Mouse (Mus musculus): ENCODE measurements at regions not wholly inside any gene's neighbourhood (a gene's known extent, or its start where the extent isn't known, plus 50 kb on each side); places are given as distances from the start of the nearest gene placed in this dataset.

GRCm38 (mm10) chr13:72495353-72495752 lies 133.3 kb upstream of the Irx2 start:
- Histone ChIP-seq H3K4me1 (ENCODE audit: insufficient read depth, low read depth, low read length) (no peaks in the 10 kb centered on the region), H3K9me3 (ENCODE audit: low read length) (no peaks in the 10 kb centered on the region), H3K9ac (replicated peaks; ENCODE audit: low read depth) (no peak overlapping the region), H3K4me3 (ENCODE audit: low read depth, low read length) (no peak overlapping the region), H3K4me2 (replicated peaks; ENCODE audit: low read depth, low read length) (no peak overlapping the region), H3K27me3 (replicated peaks; ENCODE audit: insufficient read depth, low read length) (no peaks in the 10 kb centered on the region), H3K36me3 (ENCODE audit: insufficient read depth, low read length) (no peaks in the 10 kb centered on the region), H3K27ac (ENCODE audit: low read length) (no peak overlapping the region)
- 70% methylated on average over 7 of the region's 7 CpGs for WGBS
- ATAC-seq = no peak
- TF ChIP-seq CTCF (IDR thresholded peaks at IDR 0.05) (no peak), EP300 (IDR thresholded peaks at IDR 0.05) (no peak)
- no peak for DNase-seq (ENCODE audit: low spot score)

GRCm38 (mm10) chr13:72497036-72497435 lies 131.6 kb upstream of the Irx2 start:
- TF ChIP-seq CTCF (IDR thresholded peaks at IDR 0.05) = no peak

DNA sequence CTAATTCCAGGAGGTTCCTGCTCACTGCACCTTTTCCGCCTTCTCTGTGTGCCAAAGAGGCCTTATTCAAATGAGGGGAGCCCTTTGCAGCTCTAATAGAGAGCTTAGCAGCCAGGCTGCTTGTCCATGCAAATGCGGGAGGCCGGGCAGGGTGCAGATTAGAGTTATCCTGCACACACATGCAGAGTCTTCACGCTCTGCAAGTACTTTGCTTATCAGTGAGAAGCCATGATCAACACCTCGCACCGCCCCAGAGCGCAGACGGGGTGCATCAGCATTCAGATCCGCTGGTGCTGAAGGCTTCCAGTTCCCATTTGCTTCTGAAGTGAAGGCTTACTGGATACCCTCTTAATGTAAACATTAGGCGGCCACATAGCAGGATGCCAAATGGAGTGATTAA lies 131.1 kb upstream of the Irx2 start:
- ATAC-seq (no peak), DNase-seq (ENCODE audit: low spot score) (no peak)
- no peak overlapping the region for H3K27ac ChIP-seq (ENCODE audit: low read length)

More at GRCm38 (mm10) chr13:72497036-72497435, 131.6 kb upstream of the Irx2 start:
- 72% methylated on average over 5 of the region's 5 CpGs for WGBS
- no peak overlapping the region for H3K9ac ChIP-seq (replicated peaks; ENCODE audit: low read depth)
- no peaks in the 10 kb centered on the region for H3K4me1 ChIP-seq (ENCODE audit: insufficient read depth, low read depth, low read length)
- H3K36me3 ChIP-seq (ENCODE audit: insufficient read depth, low read length) = no peaks in the 10 kb centered on the region
- no peak overlapping the region for H3K4me3 ChIP-seq (ENCODE audit: low read depth, low read length)
- no peaks in the 10 kb centered on the region for H3K9me3 ChIP-seq (ENCODE audit: low read length)
- no peaks in the 10 kb centered on the region for H3K27me3 ChIP-seq (replicated peaks; ENCODE audit: insufficient read depth, low read length)
- DNase-seq (ENCODE audit: low spot score) (no peak), ATAC-seq (no peak)
- H3K4me2 ChIP-seq (replicated peaks; ENCODE audit: low read depth, low read length) = no peak overlapping the region
- no peak overlapping the region for H3K27ac ChIP-seq (ENCODE audit: low read length)

DNA sequence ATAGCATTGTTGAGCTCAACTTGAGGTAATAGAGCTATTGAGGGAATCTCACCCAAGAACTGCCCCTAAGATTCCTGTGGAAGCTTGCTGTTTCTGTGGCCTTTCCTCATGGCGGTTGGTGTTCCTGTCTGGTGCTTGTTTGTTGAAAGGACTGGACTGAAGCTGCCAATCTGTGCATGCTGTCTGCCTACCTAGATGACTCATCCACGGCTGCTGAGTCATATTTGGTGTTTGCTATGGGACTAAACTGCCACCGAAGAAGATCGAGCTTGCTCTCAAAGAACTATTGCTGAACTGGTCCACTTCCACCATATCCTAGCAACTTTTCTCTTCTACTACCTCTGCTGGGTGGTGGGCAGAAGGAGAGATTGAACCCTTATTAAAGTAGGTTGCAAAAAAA lies 122.7 kb upstream of the Irx2 start:
- ATAC-seq = no peak
- Histone ChIP-seq H3K36me3 (ENCODE audit: insufficient read depth, low read length) (no peaks in the 10 kb centered on the region), H3K27ac (ENCODE audit: low read length) (no peak overlapping the region)

More for the DNA sequence above, 131.1 kb upstream of the Irx2 start:
- Histone ChIP-seq H3K4me3 (ENCODE audit: low read depth, low read length) (no peak overlapping the region), H3K4me1 (ENCODE audit: insufficient read depth, low read depth, low read length) (no peaks in the 10 kb centered on the region), H3K4me2 (replicated peaks; ENCODE audit: low read depth, low read length) (no peak overlapping the region), H3K9me3 (ENCODE audit: low read length) (no peaks in the 10 kb centered on the region), H3K27me3 (replicated peaks; ENCODE audit: insufficient read depth, low read length) (no peaks in the 10 kb centered on the region), H3K9ac (replicated peaks; ENCODE audit: low read depth) (no peak overlapping the region), H3K36me3 (ENCODE audit: insufficient read depth, low read length) (no peaks in the 10 kb centered on the region)
- TF ChIP-seq CTCF (IDR thresholded peaks at IDR 0.05) (no peak), EP300 (IDR thresholded peaks at IDR 0.05) (no peak)
- 14% methylated on average over 10 of the region's 10 CpGs for WGBS

GRCm38 (mm10) chr13:72538633-72539032 lies 90.0 kb upstream of the Irx2 start:
- Histone ChIP-seq H3K4me1 (ENCODE audit: insufficient read depth, low read depth, low read length) (no peaks in the 10 kb centered on the region), H3K27me3 (replicated peaks; ENCODE audit: insufficient read depth, low read length) (no peaks in the 10 kb centered on the region), H3K9me3 (ENCODE audit: low read length) (no peaks in the 10 kb centered on the region), H3K9ac (replicated peaks; ENCODE audit: low read depth) (no peak overlapping the region), H3K4me3 (ENCODE audit: low read depth, low read length) (no peak overlapping the region), H3K4me2 (replicated peaks; ENCODE audit: low read depth, low read length) (no peak overlapping the region), H3K36me3 (ENCODE audit: insufficient read depth, low read length) (no peaks in the 10 kb centered on the region), H3K27ac (ENCODE audit: low read length) (no peak overlapping the region)
- ATAC-seq = no peak
- no peak for TF ChIP-seq CTCF (IDR thresholded peaks at IDR 0.05)
- no peak for TF ChIP-seq EP300 (IDR thresholded peaks at IDR 0.05)
- no peak for DNase-seq (ENCODE audit: low spot score)
- 80% methylated on average over 4 of the region's 4 CpGs for WGBS

More for the DNA sequence above, 122.7 kb upstream of the Irx2 start:
- Histone ChIP-seq H3K9ac (replicated peaks; ENCODE audit: low read depth) (no peak overlapping the region), H3K9me3 (ENCODE audit: low read length) (no peaks in the 10 kb centered on the region), H3K27me3 (replicated peaks; ENCODE audit: insufficient read depth, low read length) (no peaks in the 10 kb centered on the region), H3K4me3 (ENCODE audit: low read depth, low read length) (no peak overlapping the region), H3K4me2 (replicated peaks; ENCODE audit: low read depth, low read length) (no peak overlapping the region), H3K4me1 (ENCODE audit: insufficient read depth, low read depth, low read length) (no peaks in the 10 kb centered on the region)
- TF ChIP-seq EP300 (IDR thresholded peaks at IDR 0.05) (no peak), CTCF (IDR thresholded peaks at IDR 0.05) (no peak)
- no peak for DNase-seq (ENCODE audit: low spot score)
- WGBS = 83% methylated on average over 4 of the region's 4 CpGs

DNA sequence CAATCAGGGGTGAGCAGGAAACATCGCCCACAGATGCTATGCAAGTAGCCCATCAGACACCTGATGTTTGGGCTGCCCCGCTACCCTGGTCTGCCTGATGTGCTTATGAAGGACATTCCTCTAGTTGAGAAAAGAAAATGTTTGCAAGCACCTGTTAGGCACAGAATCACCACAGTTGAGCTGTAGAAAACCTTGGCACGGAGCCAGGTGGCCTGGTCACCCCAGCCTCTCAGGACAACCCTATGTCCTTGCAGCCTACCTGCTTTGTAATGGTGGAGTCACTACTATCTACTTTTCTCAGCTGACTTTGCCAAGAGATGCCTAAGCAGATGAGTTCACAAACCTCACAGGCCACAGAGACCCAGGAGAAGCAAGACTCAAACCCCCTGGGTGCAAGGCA lies 86.9 kb upstream of the Irx2 start:
- WGBS = 84% methylated on average over 3 of the region's 3 CpGs
- Histone ChIP-seq H3K27me3 (replicated peaks; ENCODE audit: insufficient read depth, low read length) (no peaks in the 10 kb centered on the region), H3K36me3 (ENCODE audit: insufficient read depth, low read length) (no peaks in the 10 kb centered on the region), H3K4me1 (ENCODE audit: insufficient read depth, low read depth, low read length) (no peaks in the 10 kb centered on the region), H3K9ac (replicated peaks; ENCODE audit: low read depth) (no peak overlapping the region), H3K9me3 (ENCODE audit: low read length) (no peaks in the 10 kb centered on the region), H3K4me3 (ENCODE audit: low read depth, low read length) (no peak overlapping the region), H3K27ac (ENCODE audit: low read length) (no peak overlapping the region), H3K4me2 (replicated peaks; ENCODE audit: low read depth, low read length) (no peak overlapping the region)
- TF ChIP-seq EP300 (IDR thresholded peaks at IDR 0.05) = no peak
- TF ChIP-seq CTCF (IDR thresholded peaks at IDR 0.05) = no peak
- ATAC-seq = no peak
- no peak for DNase-seq (ENCODE audit: low spot score)

DNA sequence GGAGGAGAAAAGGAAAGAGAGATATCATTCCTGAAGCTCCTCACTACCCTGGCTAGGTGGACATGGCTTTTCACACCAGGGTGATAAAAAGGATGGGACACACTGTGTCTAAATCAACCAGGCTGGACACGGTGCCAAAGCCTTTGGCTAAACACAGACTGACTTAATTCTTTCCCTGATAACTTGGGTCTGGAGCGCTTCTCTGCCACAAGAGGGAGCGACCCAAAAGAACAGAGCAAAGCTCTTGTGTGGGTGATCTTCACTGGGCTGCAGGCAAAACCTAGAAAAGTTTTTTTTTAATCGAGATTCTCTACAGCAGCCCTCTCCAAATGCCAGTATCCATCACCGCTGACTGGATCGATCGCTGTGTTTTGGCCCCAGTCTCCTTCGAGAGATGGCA lies 70.7 kb upstream of the Irx2 start:
- Histone ChIP-seq H3K9ac (replicated peaks; ENCODE audit: low read depth) (no peak overlapping the region), H3K27me3 (replicated peaks; ENCODE audit: insufficient read depth, low read length) (no peaks in the 10 kb centered on the region), H3K4me1 (ENCODE audit: insufficient read depth, low read depth, low read length) (no peaks in the 10 kb centered on the region), H3K4me2 (replicated peaks; ENCODE audit: low read depth, low read length) (no peak overlapping the region), H3K9me3 (ENCODE audit: low read length) (no peaks in the 10 kb centered on the region), H3K4me3 (ENCODE audit: low read depth, low read length) (no peak overlapping the region), H3K27ac (ENCODE audit: low read length) (no peak overlapping the region), H3K36me3 (ENCODE audit: insufficient read depth, low read length) (no peaks in the 10 kb centered on the region)
- TF ChIP-seq CTCF (IDR thresholded peaks at IDR 0.05) (no peak), EP300 (IDR thresholded peaks at IDR 0.05) (no peak)
- no peak for DNase-seq (ENCODE audit: low spot score)
- 67% methylated on average over 8 of the region's 8 CpGs for WGBS
- no peak for ATAC-seq
